Mouse (Mus musculus) cortical plate, adult 2 months (tissue): ENCODE data around the gene Mef2d.
A peak's percentile ranks its signal among the peaks of the same experiment; 100 is the strongest.

Experiments
- CTCF ChIP-seq: fragments of 200-500 bp; IDR thresholded peaks from 2 replicates; pipeline ENCODE4 v1.5.1; 2011; ENCODE audit warnings: mild to moderate bottlenecking, control low read depth, low read length; ENCODE audit not compliant: insufficient read depth; ENCODE audit errors: extremely low read depth
- POLR2A ChIP-seq: fragments of 200-500 bp; IDR thresholded peaks from 2 replicates; pipeline ENCODE4 v1.6.1; 2011; ENCODE audit warnings: mild to moderate bottlenecking, low read length, control low read depth; ENCODE audit not compliant: insufficient read depth; ENCODE audit errors: extremely low read depth

- TF ChIP-seq CTCF (no peak), POLR2A (peak; percentile 32; the same call in 1 of the 2 replicates)
These were observed 62.6 kb downstream of the Mef2d start for GRCm38 (mm10) chr3:88204751-88205150.
